Mouse (Mus musculus): Measurements from ENCODE around the gene Bace2. TPM values are rescaled to one million over a fixed set of nuclear protein-coding genes. Genes with fewer than 3 reads are reported as not detected.

Gene Bace2
- polyA plus RNA-seq, 1 experiment from 2014 or later, result 17.8 TPM

DNA sequence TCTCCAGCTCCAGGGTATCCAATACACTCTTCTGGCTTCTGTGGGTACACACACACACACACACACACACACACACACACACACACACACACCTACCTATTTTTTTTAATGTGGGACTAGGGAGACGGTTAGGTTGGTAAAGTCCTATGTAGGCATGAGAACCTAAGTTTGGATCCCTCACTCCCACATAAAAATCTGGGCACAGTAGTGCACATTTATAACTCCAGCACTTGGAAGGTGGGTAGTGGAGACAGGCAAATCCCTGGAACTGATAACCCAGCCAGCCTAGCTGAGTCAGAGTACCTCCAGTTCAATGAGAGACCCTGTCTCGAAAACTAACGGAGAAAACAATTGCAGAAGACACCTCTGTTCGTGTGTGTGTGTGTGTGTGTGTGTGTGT is 39.9 kb downstream of the Bace2 start:
- WGBS, result 95% methylated on average over 4 of the region's 4 CpGs
- no peak overlapping the region for H3K4me2 ChIP-seq (replicated peaks; ENCODE audit: low read depth)
- no peaks in the 10 kb centered on the region for H3K9me3 ChIP-seq (ENCODE audit: control insufficient read depth)
- TF ChIP-seq CTCF (IDR thresholded peaks at IDR 0.05; ENCODE audit: low read depth), result no peak
- H3K4me3 ChIP-seq (ENCODE audit: low read depth, low read length), result no peak overlapping the region
- H3K27me3 ChIP-seq (replicated peaks; ENCODE audit: control insufficient read depth, insufficient read depth, low read length), result no peaks in the 10 kb centered on the region
- no peaks in the 10 kb centered on the region for H3K36me3 ChIP-seq (ENCODE audit: control insufficient read depth, insufficient read depth)
- no peak for ATAC-seq
- no peaks in the 10 kb centered on the region for H3K4me1 ChIP-seq (replicated peaks; ENCODE audit: control insufficient read depth, insufficient read depth, low read length)
- H3K9ac ChIP-seq (ENCODE audit: low read depth, low read length), result no peak overlapping the region
- H3K27ac ChIP-seq (ENCODE audit: low read depth, low read length), result no peak overlapping the region

DNA sequence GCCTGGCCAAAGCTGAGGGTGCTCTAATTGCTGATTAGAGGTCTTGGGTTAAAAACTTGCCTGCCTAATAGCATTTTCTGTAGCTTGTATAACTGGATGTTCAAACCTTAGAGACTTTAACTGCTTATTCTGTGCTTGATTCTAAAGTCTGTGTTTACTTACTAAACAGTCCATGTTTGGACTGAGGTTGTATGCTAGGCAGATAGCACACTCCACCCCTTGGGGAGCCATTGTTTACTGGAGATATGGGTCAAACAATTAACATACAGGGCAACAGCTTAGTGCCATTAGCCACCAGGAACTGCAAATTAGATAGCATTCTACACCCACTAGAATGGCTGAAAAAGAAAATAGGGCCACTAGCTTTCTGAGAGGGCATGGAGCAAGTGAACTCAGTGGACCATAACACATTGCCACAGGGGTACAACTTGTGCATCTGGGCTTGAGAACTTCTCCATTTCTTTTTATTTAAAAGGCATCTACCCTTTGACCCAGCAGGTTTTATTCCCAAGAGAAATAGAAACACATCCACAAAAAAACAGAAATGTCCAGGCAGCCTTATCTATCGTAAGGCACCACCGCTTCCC is 41.5 kb downstream of the Bace2 start:
- WGBS, result 88% methylated on average over 2 of the region's 2 CpGs
- no peak overlapping the region for H3K4me2 ChIP-seq (replicated peaks; ENCODE audit: low read depth)
- peak; percentile 29; the same call in 1 of the 2 replicates for ATAC-seq
- H3K9ac ChIP-seq (ENCODE audit: low read depth, low read length), result no peak overlapping the region
- no peaks in the 10 kb centered on the region for H3K36me3 ChIP-seq (ENCODE audit: control insufficient read depth, insufficient read depth)
- H3K27ac ChIP-seq (ENCODE audit: low read depth, low read length), result no peak overlapping the region
- no peaks in the 10 kb centered on the region for H3K9me3 ChIP-seq (ENCODE audit: control insufficient read depth)
- no peaks in the 10 kb centered on the region for H3K27me3 ChIP-seq (replicated peaks; ENCODE audit: control insufficient read depth, insufficient read depth, low read length)
- H3K4me3 ChIP-seq (ENCODE audit: low read depth, low read length), result no peak overlapping the region
- no peak for TF ChIP-seq CTCF (IDR thresholded peaks at IDR 0.05; ENCODE audit: low read depth)
- H3K4me1 ChIP-seq (replicated peaks; ENCODE audit: control insufficient read depth, insufficient read depth, low read length), result no peaks in the 10 kb centered on the region

DNA sequence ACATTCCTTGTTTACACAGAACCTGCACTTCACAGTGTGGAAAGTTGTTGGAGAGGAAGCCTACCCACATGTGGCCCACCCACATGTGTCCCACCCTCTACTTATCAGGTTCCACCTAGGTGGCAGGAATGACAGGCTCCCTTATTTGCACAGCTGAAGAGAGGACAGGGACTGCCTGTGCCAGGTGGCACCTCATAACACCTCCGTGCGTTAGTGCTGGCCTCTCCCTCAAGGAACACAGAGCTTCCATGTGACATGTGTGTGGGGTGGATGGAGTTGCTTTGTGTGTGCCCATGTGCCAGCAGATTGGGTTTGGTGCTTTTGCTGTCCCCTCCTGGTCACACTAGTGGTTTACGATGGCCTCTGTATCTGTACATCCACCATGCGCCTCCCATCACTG is 43.4 kb downstream of the Bace2 start:
- no peak overlapping the region for H3K4me2 ChIP-seq (replicated peaks; ENCODE audit: low read depth)
- no peaks in the 10 kb centered on the region for H3K27me3 ChIP-seq (replicated peaks; ENCODE audit: control insufficient read depth, insufficient read depth, low read length)
- peak; percentile 29 for TF ChIP-seq CTCF (IDR thresholded peaks at IDR 0.05; ENCODE audit: low read depth)
- H3K4me1 ChIP-seq (replicated peaks; ENCODE audit: control insufficient read depth, insufficient read depth, low read length), result no peaks in the 10 kb centered on the region
- H3K9me3 ChIP-seq (ENCODE audit: control insufficient read depth), result no peaks in the 10 kb centered on the region
- no peak overlapping the region for H3K27ac ChIP-seq (ENCODE audit: low read depth, low read length)
- peak; percentile 55 for ATAC-seq
- no peaks in the 10 kb centered on the region for H3K36me3 ChIP-seq (ENCODE audit: control insufficient read depth, insufficient read depth)
- H3K9ac ChIP-seq (ENCODE audit: low read depth, low read length), result no peak overlapping the region
- H3K4me3 ChIP-seq (ENCODE audit: low read depth, low read length), result no peak overlapping the region
- WGBS, result 67% methylated on average over 4 of the region's 4 CpGs

DNA sequence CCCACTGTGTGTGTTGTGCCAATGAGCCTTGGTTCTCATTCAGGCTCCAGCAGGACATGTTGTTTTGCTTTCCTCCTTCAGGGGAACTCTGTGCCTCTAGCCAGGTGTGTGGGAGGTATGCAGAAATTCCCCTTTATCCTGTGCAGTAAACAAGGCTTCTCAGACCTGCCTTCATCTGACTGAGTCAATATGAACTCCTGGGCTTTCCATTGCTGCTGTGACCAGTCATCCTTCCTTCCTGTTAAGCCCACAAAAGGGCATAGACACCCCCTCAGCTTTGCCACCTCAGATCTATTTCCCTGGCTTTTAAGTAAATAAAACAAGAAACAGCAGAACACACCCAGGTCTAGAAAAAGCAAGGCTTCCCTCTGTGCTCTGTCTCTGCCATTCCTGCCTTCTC is 45.2 kb downstream of the Bace2 start:
- Histone ChIP-seq H3K9ac (ENCODE audit: low read depth, low read length) (no peak overlapping the region), H3K4me3 (ENCODE audit: low read depth, low read length) (no peak overlapping the region), H3K4me1 (replicated peaks; ENCODE audit: control insufficient read depth, insufficient read depth, low read length) (no peaks in the 10 kb centered on the region), H3K4me2 (replicated peaks; ENCODE audit: low read depth) (no peak overlapping the region), H3K9me3 (ENCODE audit: control insufficient read depth) (no peaks in the 10 kb centered on the region), H3K36me3 (ENCODE audit: control insufficient read depth, insufficient read depth) (no peaks in the 10 kb centered on the region), H3K27me3 (replicated peaks; ENCODE audit: control insufficient read depth, insufficient read depth, low read length) (no peaks in the 10 kb centered on the region), H3K27ac (ENCODE audit: low read depth, low read length) (no peak overlapping the region)
- peak; percentile 14; the same call in 1 of the 2 replicates for ATAC-seq
- TF ChIP-seq CTCF (IDR thresholded peaks at IDR 0.05; ENCODE audit: low read depth), result no peak

DNA sequence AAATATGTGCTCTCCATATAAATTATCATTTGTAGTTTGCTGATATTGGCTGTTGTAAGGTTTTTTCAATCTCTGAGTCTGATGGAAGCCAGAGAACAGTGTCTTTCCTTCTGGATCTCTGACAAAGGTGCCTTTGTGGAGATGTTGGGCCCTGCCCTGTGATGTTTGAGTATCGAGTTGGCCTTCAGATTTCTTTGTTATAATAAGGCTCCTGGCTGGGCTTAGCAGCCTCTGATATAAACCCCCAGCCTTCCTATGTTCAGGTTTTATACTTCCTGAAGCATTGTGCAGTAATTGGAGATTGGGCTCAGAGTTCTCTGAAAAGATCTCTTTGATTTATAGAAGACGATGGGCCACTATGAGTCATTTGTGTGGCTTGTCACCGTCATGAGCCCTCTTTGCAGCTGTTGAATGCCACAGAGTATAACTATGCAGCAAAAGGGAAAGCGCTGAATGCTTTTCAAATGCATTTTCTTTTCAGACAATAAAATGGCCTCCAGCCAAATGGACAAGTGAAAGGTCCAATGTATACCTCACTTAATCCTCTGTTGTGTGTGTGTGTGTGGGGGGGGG is 45.8 kb downstream of the Bace2 start:
- ATAC-seq, result no peak

DNA sequence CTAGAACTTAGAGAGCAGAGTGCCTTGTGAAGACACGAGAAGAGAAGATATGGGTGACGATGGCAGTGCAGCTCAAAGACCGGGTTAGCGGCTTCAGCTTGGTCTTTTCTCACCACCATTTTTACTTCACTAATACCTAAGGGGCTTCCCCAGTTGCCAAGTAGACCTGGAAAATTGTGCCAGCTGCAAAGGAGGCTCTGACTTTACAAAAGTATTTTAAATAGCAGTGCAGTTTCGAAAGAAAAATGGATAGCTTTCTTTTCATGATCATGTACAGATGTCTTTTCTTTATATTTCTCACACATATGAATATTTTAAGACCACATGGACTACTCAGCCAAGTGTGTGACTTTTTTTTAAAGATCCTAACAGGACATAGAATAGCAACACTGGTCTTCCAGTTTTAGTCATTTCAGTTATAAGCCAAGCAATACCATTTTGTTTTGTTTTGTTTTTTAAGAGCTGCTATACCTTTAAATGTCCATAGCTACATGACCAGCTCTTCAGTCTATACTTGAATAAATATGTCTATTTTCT is 49.0 kb downstream of the Bace2 start:
- WGBS, result 93% methylated on average over 5 of the region's 5 CpGs
- H3K4me3 ChIP-seq (ENCODE audit: low read depth, low read length), result no peak overlapping the region
- no peak overlapping the region for H3K9ac ChIP-seq (ENCODE audit: low read depth, low read length)
- no peak for ATAC-seq
- H3K4me1 ChIP-seq (replicated peaks; ENCODE audit: control insufficient read depth, insufficient read depth, low read length), result no peaks in the 10 kb centered on the region
- H3K4me2 ChIP-seq (replicated peaks; ENCODE audit: low read depth), result no peak overlapping the region
- no peak overlapping the region for H3K27ac ChIP-seq (ENCODE audit: low read depth, low read length)
- H3K36me3 ChIP-seq (ENCODE audit: control insufficient read depth, insufficient read depth), result no peaks in the 10 kb centered on the region
- H3K27me3 ChIP-seq (replicated peaks; ENCODE audit: control insufficient read depth, insufficient read depth, low read length), result no peaks in the 10 kb centered on the region
- TF ChIP-seq CTCF (IDR thresholded peaks at IDR 0.05; ENCODE audit: low read depth), result no peak
- H3K9me3 ChIP-seq (ENCODE audit: control insufficient read depth), result no peaks in the 10 kb centered on the region

More for the DNA sequence above, 45.8 kb downstream of the Bace2 start:
- no peak for TF ChIP-seq CTCF (IDR thresholded peaks at IDR 0.05; ENCODE audit: low read depth)
- 43% methylated on average over 4 of the region's 4 CpGs for WGBS
- Histone ChIP-seq H3K4me3 (ENCODE audit: low read depth, low read length) (no peak overlapping the region), H3K4me2 (replicated peaks; ENCODE audit: low read depth) (no peak overlapping the region), H3K9ac (ENCODE audit: low read depth, low read length) (no peak overlapping the region), H3K9me3 (ENCODE audit: control insufficient read depth) (no peaks in the 10 kb centered on the region), H3K27ac (ENCODE audit: low read depth, low read length) (no peak overlapping the region), H3K27me3 (replicated peaks; ENCODE audit: control insufficient read depth, insufficient read depth, low read length) (no peaks in the 10 kb centered on the region), H3K4me1 (replicated peaks; ENCODE audit: control insufficient read depth, insufficient read depth, low read length) (no peaks in the 10 kb centered on the region), H3K36me3 (ENCODE audit: control insufficient read depth, insufficient read depth) (no peaks in the 10 kb centered on the region)

Measured in intestine, postnatal 0 days (tissue).